Mouse (Mus musculus) retina, adult 2 months (tissue): ENCODE data around the gene Fam131a.

Experiments
- DNase-seq: peaks from one replicate; pipeline ENCODE4 v3.0.0-alpha.2; 2012; ENCODE audit warnings: low read depth, low spot score

Fam131a gene

GRCm38 (mm10) chr16:20695622-20696323, 2.7 kb downstream of the Fam131a start:
- DNase-seq = no peak

GRCm38 (mm10) chr16:20699266-20699665, 6.2 kb downstream of the Fam131a start:
- DNase-seq = no peak

GRCm38 (mm10) chr16:20700036-20700435, 7.0 kb downstream of the Fam131a start:
- no peak for DNase-seq

- no peak for DNase-seq
These were observed 8.3 kb downstream of the Fam131a start for GRCm38 (mm10) chr16:20701316-20701715.

GRCm38 (mm10) chr16:20701729-20702521, 8.9 kb downstream of the Fam131a start:
- no peak for DNase-seq

- no peak for DNase-seq
These were observed 9.5 kb downstream of the Fam131a start for GRCm38 (mm10) chr16:20702522-20702893.

- no peak for DNase-seq
These were observed 10.0 kb downstream of the Fam131a start for GRCm38 (mm10) chr16:20703071-20703470.

- no peak for DNase-seq
These were observed 10.8 kb downstream of the Fam131a start for GRCm38 (mm10) chr16:20703699-20704400.

- no peak for DNase-seq
These were observed 12.7 kb downstream of the Fam131a start for GRCm38 (mm10) chr16:20705786-20706185.

GRCm38 (mm10) chr16:20706407-20707055, 13.5 kb downstream of the Fam131a start:
- no peak for DNase-seq

- no peak for DNase-seq
These were observed 15.3 kb downstream of the Fam131a start for GRCm38 (mm10) chr16:20708220-20708938.

GRCm38 (mm10) chr16:20708939-20709734, 16.1 kb downstream of the Fam131a start:
- DNase-seq = no peak

- DNase-seq = no peak
These were observed 17.3 kb downstream of the Fam131a start for GRCm38 (mm10) chr16:20710370-20710769.

GRCm38 (mm10) chr16:20710810-20711209, 17.8 kb downstream of the Fam131a start:
- DNase-seq = no peak

GRCm38 (mm10) chr16:20712190-20712589, 19.1 kb downstream of the Fam131a start:
- no peak for DNase-seq

GRCm38 (mm10) chr16:20712889-20713288, 19.8 kb downstream of the Fam131a start:
- no peak for DNase-seq

- no peak for DNase-seq
These were observed 21.5 kb downstream of the Fam131a start for GRCm38 (mm10) chr16:20714307-20715080.

GRCm38 (mm10) chr16:20715161-20715560, 22.1 kb downstream of the Fam131a start:
- no peak for DNase-seq

GRCm38 (mm10) chr16:20715566-20715965, 22.5 kb downstream of the Fam131a start:
- no peak for DNase-seq
